Mouse (Mus musculus) fat pad, adult 2 months (tissue): ENCODE measurements around the gene Bub3.

Experiments
- DNase-seq: peaks from one replicate; pipeline ENCODE4 v3.0.0-alpha.2; 2011; ENCODE audit warnings: low read depth, low spot score; ENCODE audit errors: extremely low read depth

The Bub3 gene

DNA sequence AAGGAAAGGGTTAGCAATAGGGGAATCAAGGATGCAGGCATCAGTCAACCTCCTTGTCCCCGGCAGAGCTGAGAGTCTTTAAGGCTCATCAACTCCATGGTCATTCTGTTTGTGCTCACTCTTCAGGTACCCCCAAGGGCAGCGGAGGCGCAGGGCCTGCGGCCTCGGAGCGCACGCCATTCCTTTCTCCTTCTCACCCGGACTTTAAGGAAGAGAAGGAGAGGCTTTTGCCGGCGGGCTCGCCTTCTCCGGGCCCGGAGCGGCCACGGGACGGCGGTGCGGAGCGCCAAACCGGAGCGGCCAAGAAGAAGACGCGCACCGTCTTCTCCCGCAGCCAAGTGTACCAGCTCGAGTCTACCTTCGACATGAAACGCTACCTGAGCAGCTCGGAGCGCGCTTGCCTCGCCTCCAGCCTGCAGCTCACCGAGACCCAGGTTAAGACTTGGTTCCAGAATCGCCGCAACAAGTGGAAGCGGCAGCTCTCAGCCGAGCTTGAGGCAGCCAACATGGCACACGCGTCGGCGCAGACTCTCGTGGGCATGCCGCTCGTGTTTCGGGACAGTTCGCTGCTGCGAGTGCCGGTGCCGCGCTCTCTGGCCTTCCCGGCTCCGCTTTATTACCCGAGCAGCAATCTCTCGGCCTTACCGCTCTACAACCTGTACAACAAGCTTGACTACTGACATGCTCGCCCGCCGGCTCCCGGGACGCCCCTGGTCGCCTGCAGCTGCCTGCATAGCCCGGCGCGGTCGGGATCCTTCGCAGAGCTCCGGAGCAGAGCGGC, 4.5 kb upstream of the Bub3 start:
- no peak for DNase-seq

DNA sequence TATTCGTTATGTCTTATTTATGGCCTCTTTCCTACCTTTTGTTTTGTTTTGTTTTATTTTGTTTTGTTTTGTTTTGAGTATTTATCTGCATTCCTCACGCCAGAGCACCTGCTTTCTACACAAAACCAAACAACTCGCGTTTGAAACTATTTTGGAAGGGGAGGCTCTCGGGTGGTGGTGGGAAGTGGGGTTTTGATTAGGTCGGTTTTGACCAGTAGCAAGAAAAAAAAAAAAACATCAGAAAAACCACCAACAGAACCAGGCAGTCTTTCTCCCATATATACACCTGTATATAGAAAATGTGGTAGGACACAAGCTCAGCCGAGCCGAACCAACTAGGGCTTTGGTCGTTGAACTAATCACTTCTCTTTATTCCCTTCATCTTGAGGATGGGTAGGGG, 3.9 kb upstream of the Bub3 start:
- DNase-seq, result no peak

DNA sequence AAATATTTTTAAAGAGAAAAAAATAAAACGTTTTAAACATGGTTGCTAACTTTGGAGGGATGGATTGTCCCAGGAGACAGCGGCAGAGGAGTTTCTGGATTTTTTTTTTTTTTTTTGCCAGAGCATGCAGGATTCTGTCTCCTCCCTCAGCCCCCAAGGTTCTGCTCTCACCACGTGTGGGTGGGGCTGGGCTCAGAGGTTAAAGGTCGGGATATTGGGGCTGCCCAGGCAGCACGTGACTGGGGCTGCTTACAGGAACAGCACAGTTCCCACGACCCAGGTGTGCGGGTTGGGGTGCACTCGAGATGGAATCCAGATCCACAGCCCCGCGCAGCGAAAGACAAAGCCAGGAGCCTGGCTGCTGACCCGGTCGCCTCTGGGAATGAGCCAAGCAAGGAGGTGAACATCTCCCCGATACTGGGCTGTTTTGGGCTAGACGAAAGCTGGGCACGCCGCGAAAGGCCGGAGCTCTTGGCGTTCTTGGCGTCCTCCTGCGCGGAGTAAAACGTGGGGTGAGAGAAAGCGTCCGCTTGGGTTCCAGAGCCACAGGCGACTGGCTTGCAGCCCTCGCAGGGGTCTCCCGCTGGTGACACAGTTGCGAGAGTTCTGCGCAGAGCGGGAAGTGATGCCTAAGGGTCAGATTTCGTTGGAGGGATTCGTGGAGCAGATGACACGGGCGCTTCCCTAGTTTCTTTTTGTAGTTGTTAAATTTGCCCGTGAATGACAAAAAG, 3.3 kb upstream of the Bub3 start:
- no peak for DNase-seq

DNA sequence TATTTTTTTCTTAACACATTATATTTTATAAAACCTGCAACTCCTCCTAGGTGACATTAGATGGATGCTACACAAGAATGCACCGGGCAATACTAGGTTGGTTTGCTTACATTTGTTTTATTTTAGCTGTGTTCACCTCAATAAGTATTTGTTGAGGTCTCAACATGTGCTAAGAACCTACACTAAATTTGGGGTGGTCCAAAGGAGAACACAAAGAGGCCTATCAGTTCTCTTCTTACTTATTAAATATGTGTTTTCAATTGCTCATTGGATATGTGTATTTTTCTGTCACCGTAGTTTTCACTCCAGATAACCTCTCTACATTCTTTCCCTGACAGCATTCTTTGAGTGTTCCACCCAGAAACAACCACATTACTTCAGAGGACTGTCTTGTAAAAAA, 2.3 kb upstream of the Bub3 start:
- DNase-seq, result no peak

DNA sequence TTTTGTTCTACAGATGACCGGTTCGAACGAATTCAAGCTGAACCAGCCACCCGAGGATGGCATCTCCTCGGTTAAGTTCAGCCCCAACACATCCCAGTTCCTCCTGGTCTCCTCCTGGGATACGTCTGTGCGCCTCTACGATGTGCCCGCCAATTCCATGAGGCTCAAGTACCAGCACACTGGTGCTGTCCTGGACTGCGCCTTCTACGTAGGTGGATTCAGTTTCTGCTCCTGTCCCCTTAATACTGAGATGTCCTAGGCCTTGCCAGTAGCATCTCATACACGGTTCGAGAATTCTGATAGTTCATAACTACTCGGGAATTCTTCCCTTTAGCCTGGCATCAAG, 648 bp downstream of the Bub3 start:
- no peak for DNase-seq

DNA sequence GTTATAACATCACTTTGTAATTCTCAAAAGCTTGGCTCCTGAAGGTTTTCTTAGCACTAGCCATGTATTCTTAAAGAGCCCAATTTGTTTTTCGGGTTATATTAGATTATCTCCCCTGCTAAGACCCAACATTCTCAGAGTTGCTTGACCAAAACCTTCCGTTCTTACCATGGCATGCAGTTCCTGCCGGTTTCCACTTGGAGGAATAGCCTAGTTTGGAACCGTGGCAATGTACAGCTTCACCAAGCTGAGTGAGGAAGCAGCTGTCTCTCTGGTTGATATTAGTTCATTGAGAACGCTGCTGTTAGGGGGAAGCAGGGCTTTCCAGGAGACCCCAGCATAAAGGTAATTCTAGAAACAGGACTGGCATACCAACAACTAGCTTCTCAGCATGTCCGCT, 15.2 kb downstream of the Bub3 start:
- no peak for DNase-seq

DNA sequence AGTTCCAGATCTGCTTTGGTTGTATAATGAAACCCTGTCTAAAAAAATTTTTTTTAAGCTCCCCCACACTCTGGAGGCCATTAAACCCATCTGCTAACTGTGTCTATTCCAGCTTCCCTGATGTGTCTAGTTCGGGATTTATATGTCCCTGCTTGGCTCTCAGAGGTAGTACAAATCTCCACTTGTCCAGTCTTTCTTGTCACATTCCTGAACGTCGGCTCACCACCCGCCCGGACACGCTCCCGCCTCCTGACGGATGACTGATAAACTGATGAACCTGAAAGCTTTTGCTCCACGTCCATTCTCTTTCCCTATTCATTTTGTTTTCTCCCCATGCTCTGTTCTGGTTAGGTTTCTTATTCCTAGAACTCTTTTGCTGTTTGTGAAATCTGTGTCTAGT, 22.2 kb downstream of the Bub3 start:
- DNase-seq, result no peak

DNA sequence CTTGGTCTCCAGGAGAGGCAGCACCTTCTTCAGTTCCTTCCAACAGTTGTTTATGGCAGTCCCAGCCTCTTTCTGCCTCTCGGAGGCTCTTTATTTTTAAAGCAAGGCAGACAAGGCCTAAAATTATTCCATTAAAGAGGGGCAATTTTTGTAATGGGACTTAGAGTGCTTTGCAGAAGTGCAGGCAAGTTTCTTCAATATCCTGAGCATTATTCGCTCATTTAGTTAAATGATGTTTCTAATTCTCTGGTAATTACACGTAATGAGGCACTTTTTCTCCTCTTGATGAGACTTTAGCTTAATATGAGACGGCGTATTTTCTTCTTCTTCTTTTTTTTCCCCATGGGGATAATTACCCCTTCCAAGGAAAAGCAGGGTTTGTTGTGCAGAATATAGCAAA, 25.5 kb downstream of the Bub3 start:
- DNase-seq, result no peak

DNA sequence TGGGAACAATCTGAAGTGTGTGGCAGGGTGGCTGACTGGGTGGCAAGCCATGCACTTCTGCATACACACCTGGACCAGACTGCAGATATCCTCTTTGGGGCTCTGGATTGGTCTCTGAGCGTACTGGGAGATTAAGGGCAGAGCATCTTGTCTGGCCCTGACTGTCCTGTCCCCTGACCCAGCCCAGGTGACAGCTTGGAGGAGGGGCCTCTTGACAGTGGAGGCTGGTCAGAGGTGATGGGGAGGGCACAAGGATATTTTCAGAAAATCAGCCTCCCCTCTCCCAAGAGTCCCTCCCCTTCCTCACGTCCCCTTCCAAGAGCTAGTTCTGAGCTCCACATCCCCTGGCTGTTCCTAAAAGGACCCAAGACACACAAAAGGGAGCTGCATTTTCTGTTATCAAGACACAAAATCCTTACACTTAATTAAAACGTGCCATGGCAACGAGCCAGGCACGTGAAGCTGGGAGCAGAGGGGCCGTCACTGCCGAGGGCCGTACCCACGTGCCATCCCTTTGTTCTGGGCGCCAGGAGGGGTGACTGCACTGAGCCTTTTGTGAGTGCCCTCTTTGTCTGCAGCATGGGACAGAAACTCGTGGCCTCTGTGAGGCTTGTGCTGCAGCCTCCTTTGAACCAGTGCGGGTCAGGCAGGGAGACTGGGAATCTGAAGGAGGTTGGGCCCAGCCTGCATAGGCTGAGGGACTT, 37.9 kb downstream of the Bub3 start:
- no peak for DNase-seq

DNA sequence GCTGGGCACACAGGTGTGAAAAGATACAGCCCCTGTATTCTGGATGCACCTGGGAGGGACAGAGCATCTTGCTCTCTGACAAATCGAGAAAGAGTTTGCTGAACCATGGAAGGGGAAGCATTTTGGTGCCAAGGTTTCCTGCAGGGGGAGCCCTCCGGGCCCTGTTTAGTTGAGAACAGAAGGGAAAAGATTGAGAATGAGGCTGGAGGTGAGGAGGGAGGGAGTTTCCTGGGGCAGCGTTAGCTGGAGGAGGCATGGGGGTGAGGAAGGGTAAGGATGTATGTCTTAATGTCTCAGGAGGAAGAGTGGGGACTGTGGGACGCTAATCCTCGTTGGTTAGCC, 38.4 kb downstream of the Bub3 start:
- DNase-seq, result no peak

DNA sequence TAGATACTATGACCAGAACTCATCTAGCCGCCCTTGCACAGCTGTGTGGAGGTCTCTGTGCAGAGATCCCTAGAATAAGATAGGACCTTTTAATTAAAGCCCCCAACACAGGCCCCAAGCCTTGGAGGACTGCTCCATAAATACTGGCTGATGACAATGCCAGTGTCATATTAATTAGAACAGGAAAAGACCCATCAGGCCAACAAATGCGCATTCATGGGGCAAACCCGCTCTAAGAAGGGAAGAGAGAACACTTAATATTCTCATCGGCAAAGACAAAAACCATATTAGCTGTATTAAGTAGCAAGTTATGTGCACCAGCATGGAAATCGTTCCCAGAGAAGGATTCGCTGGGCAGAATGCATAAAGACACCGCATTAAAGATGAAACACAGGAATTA, 42.1 kb downstream of the Bub3 start:
- no peak for DNase-seq

DNA sequence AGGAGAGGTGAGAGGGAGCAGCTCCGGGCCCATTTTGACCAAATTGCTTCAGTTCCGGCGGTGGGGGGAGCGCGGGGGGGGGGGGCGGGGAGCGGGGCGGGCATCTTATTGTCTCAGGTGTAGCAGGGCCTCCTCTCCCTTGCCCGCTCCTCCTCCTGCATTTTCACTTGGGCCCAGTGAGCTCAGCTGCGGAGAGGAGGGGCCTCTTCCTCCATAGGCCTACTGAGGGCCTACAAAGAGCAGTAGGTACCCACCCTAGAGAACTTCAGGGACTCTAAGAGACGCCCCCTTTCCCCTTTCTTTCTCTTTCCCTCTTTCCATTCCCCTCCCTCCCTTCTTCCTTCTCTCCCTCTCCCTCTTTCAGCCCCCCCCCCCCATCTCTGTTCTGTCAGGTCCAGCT, 43.2 kb downstream of the Bub3 start:
- no peak for DNase-seq

DNA sequence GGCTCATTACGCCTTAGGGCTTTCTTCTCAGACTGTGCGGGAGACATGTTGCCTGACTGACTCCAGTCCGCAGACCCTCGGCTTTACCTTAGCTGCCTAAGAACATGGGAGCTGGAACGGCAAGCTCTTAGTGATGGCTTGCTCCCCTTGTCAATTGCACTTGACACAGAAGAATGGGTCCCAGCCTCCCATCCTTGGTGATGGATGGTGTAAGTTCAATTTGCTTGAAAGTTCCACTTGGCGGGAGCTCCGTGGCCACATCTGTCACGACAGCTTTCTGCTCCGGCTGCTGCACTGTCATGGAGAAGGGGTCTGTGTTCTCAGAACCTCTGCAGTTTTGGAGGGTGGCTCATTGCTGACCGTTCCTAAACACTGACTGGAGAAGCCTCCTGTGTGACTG, 44.9 kb downstream of the Bub3 start:
- no peak for DNase-seq

DNA sequence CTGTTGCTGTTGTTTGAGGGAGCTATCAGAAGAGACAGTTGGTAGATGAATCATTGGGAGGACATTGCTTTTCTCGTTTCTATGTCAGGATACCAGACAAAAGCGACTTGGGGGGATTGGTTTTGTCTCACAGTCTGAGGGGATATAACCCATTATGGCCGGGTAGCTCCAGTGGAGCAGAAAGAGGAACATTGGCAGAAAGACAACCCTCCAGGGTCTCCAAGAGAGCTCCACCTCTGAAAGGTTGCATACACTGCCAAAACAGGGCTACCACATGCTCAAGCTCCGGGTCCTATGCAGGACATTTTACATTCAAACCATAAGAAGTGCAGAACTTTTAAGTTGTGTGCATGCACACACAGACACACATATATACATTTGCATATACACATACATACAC, 45.5 kb downstream of the Bub3 start:
- no peak for DNase-seq

DNA sequence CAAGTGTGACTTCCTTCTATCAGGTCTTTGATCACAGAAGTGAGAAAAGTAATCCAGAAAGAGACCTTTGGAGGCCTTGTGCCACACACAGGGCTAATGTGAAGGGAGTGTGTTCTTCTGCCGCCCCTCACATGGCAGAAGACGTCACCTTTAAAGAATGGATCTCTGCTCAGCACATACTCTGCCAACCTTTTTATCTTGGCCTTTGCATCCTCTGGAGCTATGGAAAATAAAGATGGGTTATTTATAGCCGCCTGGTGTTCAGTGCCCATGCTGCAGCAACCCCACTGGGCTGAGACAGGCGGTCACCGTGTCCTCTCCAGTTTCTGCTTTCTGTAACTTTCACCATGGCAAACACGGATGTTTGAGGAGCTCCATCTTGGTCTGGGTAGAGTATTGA, 48.0 kb downstream of the Bub3 start:
- no peak for DNase-seq

DNA sequence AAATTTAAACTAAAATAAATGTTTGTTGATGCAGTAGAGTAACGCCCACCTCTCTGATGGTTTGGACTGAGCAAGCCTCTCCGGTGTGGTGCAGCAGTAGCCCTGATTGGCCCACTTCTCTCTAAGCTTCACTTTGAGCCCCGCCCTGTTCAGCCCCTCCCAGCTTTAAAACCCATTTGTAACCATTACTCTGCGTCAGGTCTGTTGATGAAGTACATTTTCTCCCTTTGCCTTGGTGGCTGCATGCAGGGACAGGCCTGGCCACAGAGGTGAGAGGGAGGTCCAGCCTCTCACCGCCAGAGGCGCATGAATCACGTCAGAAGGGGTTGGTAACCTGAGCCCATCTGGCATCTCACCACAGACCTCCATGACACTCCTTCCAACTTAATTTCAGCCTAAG, 49.7 kb downstream of the Bub3 start:
- no peak for DNase-seq
